ENCODE assay signal across 8 mouse cellular contexts in genomic region chr6:53821041-53821501, GRCm38 (mm10). TPM values are rescaled to one million over a fixed set of nuclear protein-coding genes. Genes with fewer than 3 reads are reported as not detected.
DNase-seq lines count a peak whose midpoint lies in the region; ATAC-seq and TF ChIP-seq lines count a peak whose summit lies in the region.

No protein-coding gene starts in this region.

- peak overlapping the region; percentile 58 for H3K4me3 ChIP-seq in brown adipose tissue, adult 24 weeks (ENCODE audit: insufficient read depth, low read depth, low read length)
- peak overlapping the region; percentile 67 for H3K4me3 ChIP-seq in heart, embryonic 12.5 days
- peak overlapping the region; percentile 62 for H3K4me3 ChIP-seq in limb, embryonic 15.5 days
- peak overlapping the region; percentile 49 for H3K4me3 ChIP-seq in neural tube, embryonic 14.5 days (ENCODE audit: low read depth, low read length)
- no peak overlapping the region for H3K4me3 ChIP-seq in thymus, adult 2 months (ENCODE audit: control insufficient read depth, insufficient read depth, low read length)

- H3K4me1 ChIP-seq in brown adipose tissue, adult 24 weeks (ENCODE audit: control insufficient read depth, insufficient read depth, insufficient read length, low read length) = peaks cover 10% of the 10 kb centered on the region
- peaks cover 29% of the 10 kb centered on the region for H3K4me1 ChIP-seq in heart, embryonic 12.5 days (replicated peaks)
- H3K4me1 ChIP-seq in limb, embryonic 15.5 days = peaks cover 55% of the 10 kb centered on the region
- peaks cover 27% of the 10 kb centered on the region for H3K4me1 ChIP-seq in neural tube, embryonic 14.5 days (ENCODE audit: control insufficient read depth, insufficient read depth, low read length)
- H3K4me1 ChIP-seq in thymus, adult 2 months (replicated peaks; ENCODE audit: control insufficient read depth, insufficient read depth, low read length) = no peaks in the 10 kb centered on the region; the same call in 1 of the 2 replicates

- no peaks in the 10 kb centered on the region for H3K9me3 ChIP-seq in heart, embryonic 12.5 days (replicated peaks)
- no peaks in the 10 kb centered on the region for H3K9me3 ChIP-seq in limb, embryonic 15.5 days
- no peaks in the 10 kb centered on the region for H3K9me3 ChIP-seq in neural tube, embryonic 14.5 days (ENCODE audit: control insufficient read depth, low read length)

- TF ChIP-seq CTCF in thymus, adult 2 months (IDR thresholded peaks at IDR 0.05; ENCODE audit: borderline replicate concordance, control insufficient read depth, extremely low read depth, insufficient read depth, low read length, poor library complexity) = no peak

- DNase-seq in kidney, adult 9 months = peak; percentile 19
- no peak for DNase-seq in kidney, postnatal 4 days
- DNase-seq in layer of hippocampus, postnatal 25 days (ENCODE audit: extremely low spot score in 1 of 2, low spot score in 1 of 2) = no peak
- DNase-seq in thymus, adult 2 months = no peak

- WGBS in heart, embryonic 12.5 days = 3% methylated on average over 18 of the region's 18 CpGs
- WGBS in limb, embryonic 15.5 days = 3% methylated on average over 18 of the region's 18 CpGs
- WGBS in neural tube, embryonic 14.5 days = 3% methylated on average over 18 of the region's 18 CpGs
- 13% methylated on average over 18 of the region's 18 CpGs for WGBS in thymus, adult 2 months

- peaks cover 62% of the 10 kb centered on the region for H3K27me3 ChIP-seq in heart, embryonic 12.5 days (replicated peaks)
- H3K27me3 ChIP-seq in limb, embryonic 15.5 days = peaks cover 18% of the 10 kb centered on the region; the same call in 1 of the 2 replicates
- peaks cover 21% of the 10 kb centered on the region for H3K27me3 ChIP-seq in neural tube, embryonic 14.5 days (ENCODE audit: control insufficient read depth, insufficient read depth, low read length)
- H3K27me3 ChIP-seq in thymus, adult 2 months (ENCODE audit: control insufficient read depth, insufficient read depth, low read length) = peaks cover 4% of the 10 kb centered on the region

- peak overlapping the region; percentile 56 for H3K27ac ChIP-seq in brown adipose tissue, adult 24 weeks (replicated peaks; ENCODE audit: low read depth, low read length)
- peak overlapping the region; percentile 63; the same call in 1 of the 2 replicates for H3K27ac ChIP-seq in heart, embryonic 12.5 days (ENCODE audit: poor library complexity, severe bottlenecking)
- peak overlapping the region; percentile 97 for H3K27ac ChIP-seq in limb, embryonic 15.5 days
- peak overlapping the region; percentile 67; the same call in 1 of the 2 replicates for H3K27ac ChIP-seq in neural tube, embryonic 14.5 days (ENCODE audit: low read depth, low read length)
- H3K27ac ChIP-seq in thymus, adult 2 months (ENCODE audit: control insufficient read depth, insufficient read depth, low read length) = no peak overlapping the region

- H3K36me3 ChIP-seq in heart, embryonic 12.5 days = no peaks in the 10 kb centered on the region
- H3K36me3 ChIP-seq in limb, embryonic 15.5 days = no peaks in the 10 kb centered on the region
- H3K36me3 ChIP-seq in neural tube, embryonic 14.5 days (ENCODE audit: control insufficient read depth, insufficient read depth, low read length) = no peaks in the 10 kb centered on the region
- H3K36me3 ChIP-seq in thymus, adult 2 months (ENCODE audit: control insufficient read depth, insufficient read depth, low read length) = no peaks in the 10 kb centered on the region

- no peak for ATAC-seq in heart, embryonic 12.5 days (ENCODE audit: insufficient number of reproducible peaks, low FRiP score)
- no peak for ATAC-seq in limb, embryonic 15.5 days (ENCODE audit: insufficient number of reproducible peaks, low FRiP score, low TSS enrichment, low read depth)
- no peak for ATAC-seq in neural tube, embryonic 14.5 days (ENCODE audit: low read depth)

- peak overlapping the region; percentile 70 for H3K9ac ChIP-seq in heart, embryonic 12.5 days
- peak overlapping the region; percentile 72 for H3K9ac ChIP-seq in limb, embryonic 15.5 days
- H3K9ac ChIP-seq in neural tube, embryonic 14.5 days (replicated peaks; ENCODE audit: low read depth, low read length) = peak overlapping the region; percentile 51

- peak overlapping the region; percentile 95 for H3K4me2 ChIP-seq in heart, embryonic 12.5 days
- H3K4me2 ChIP-seq in limb, embryonic 15.5 days = peak overlapping the region; percentile 92
- peak overlapping the region; percentile 92 for H3K4me2 ChIP-seq in neural tube, embryonic 14.5 days (ENCODE audit: low read depth, low read length)

- TF ChIP-seq POLR2A in thymus, adult 2 months (IDR thresholded peaks at IDR 0.05; ENCODE audit: control insufficient read depth, extremely low read depth, insufficient read depth, low read length, poor library complexity) = no peak

RNA-seq across cellular contexts. Expression of gene Tril, which starts 0.4 kb away (rescaled TPM):
- polyA plus RNA-seq in brown adipose tissue, adult 24 weeks (2012; ENCODE audit: insufficient read depth, insufficient read length, missing spikeins) = 1.3 and 1.5 TPM in 2 replicates
- 8.3 and 10.5 TPM in 2 replicates for polyA plus RNA-seq in heart, embryonic 12.5 days (2016; fragmentation: Nextera tagmentation; extraction: Ambion mirVana)
- polyA plus RNA-seq in limb, embryonic 15.5 days (2015; fragmentation: Nextera tagmentation; extraction: Ambion mirVana) = 61.0 and 71.2 TPM in 2 replicates
- polyA plus RNA-seq in neural tube, embryonic 14.5 days (2014; fragmentation: Nextera tagmentation; extraction: Ambion mirVana) = 9.2 and 12.4 TPM in 2 replicates
- total RNA-seq in layer of hippocampus, postnatal 25 days (2021) = 10 to 100 TPM; 38.3 to 41.2 TPM
- polyA plus RNA-seq in thymus, adult 2 months (2012; rRNA removed) = 2.3 and 2.5 TPM in 2 replicates
